Mouse (Mus musculus) kidney, adult 8-10 months (tissue): ENCODE results near the gene Specc1.

Source experiments
- DNase-seq, 2 experiments: peaks; one replicate each; pipeline ENCODE4 v3.0.0; 2022

The Specc1 gene

DNA sequence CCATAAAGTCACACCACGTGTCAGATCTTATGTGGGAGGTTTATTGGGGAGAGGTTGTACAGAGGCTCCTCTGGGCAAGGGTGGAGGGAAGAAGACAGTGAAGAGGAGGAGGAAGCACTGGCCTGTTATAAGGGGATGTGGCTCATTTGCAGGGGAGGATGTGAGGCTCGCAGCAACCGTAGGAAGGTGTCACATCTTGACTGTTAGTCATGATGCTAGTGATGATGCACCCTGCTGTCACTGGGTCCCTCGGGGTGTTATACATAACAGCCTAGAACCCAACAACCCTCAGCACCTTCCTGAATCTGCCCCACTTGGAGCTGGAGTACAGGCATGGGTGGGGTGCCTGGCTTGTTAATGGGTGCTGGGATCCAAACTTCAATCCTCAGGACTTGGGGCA, 94.9 kb downstream of the Specc1 start:
- no peak for DNase-seq

DNA sequence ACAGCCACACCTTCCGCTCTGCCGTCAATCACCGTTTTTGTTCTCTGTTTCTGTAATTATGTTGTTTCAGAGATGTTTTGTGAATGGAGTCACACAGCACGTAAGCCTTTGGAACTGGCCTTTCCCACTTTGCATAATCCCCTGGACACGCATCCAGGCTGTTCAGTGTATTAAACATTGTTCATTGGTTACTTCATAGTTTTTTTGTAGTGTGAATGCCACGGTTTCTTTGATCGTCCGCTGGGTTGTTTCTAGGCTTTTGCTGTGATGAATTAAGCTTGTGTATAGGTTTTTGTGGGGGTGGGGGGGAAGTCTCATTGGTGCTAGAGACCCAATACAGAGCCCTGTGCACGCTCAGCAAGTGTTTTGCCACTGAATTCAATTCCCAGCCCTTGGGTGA, 97.4 kb downstream of the Specc1 start:
- DNase-seq = no peak

DNA sequence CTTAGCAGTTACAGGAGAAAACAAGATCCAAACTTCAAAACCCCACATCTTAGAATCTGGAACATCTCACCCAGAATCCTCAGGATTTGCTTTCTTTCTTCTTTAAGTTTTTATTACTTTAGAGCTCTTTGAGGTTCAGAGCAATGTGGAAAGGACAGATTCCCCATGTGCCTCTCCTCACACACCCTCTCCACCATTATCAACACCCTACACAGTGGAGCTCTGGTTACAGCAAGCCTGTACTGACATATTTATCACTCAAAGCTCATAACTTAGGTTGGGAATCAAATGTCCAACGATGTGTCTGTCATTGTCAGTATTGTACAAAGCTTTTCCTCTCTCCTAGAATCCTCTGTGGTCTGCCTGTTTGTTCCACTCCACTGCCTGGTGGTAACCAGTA, 108.0 kb downstream of the Specc1 start:
- DNase-seq = no peak

DNA sequence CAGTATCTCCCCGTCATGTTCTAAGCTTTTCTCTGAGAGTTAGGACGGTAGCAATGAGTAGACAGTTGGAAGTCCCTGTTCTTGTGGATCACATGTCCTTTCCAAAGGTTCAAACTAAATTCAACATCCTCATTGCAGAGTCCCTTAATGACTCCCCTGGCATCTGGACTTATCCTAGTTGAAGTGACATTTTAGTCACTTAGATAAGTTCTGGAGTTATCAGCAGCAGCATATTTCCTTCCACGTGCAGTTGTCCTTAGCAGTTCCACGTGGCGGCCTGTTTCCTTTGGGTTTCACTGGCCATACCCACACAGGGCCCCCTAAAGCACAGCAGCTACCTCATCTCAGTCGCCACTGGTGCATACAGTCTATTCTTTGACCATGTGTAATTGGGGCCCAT, 109.1 kb downstream of the Specc1 start:
- DNase-seq = no peak

DNA sequence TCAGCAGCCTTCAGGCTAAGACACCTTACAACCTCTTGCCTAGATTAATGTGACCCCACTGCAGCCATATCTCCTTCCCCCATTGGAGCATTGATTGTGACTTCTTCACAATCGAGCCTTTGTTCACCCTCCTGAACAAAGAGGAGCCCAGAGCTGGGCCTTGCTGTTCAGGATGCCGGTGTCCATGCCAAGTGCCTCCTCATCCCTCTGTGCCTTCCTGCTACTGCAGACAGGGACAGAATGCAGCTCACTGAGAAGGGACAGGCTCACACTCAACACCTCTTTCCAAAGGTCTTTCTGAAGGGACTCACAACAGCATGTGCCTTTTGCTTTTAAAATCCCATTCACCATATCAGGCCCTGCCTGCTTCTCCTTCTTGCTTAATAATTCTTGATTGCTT, 113.0 kb downstream of the Specc1 start:
- no peak for DNase-seq

DNA sequence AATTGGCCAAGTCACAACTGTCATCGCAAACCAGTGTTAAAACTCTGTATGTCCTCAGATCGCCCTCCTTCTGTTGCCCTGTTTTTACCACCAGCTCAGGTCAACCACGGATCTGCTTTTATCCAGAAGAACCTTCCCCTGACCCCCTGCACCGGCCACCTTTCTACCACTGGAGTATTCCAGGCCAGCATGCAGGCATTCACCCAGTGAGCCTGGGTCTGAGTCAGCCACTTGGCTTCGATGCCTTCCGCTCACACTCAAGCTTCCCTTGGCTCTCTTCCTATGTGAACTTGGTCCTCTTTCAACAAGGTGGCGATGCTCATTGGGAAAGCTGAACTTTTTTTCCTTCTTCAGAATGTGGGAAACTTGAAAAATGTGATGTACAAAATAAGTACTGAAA, 113.6 kb downstream of the Specc1 start:
- no peak for DNase-seq

DNA sequence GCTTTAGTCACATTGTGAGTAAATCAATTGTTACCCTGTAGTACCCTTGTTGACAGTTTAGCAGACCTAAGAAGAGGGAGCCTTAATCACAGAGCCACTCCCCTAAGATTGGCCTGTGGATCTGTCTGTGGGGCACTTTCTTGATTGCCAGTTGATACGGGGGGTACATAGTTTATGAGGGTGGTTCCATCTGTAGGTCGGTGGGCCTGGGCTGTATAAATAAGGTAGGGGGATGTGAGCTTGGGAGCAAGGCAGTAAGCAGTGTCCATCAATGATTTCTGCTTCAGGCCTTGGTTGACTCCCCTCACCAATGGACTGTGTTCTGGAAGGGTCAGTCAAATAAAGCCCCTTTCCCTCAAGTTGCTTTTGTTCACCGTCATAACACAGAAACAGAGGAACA, 115.8 kb downstream of the Specc1 start:
- no peak for DNase-seq

DNA sequence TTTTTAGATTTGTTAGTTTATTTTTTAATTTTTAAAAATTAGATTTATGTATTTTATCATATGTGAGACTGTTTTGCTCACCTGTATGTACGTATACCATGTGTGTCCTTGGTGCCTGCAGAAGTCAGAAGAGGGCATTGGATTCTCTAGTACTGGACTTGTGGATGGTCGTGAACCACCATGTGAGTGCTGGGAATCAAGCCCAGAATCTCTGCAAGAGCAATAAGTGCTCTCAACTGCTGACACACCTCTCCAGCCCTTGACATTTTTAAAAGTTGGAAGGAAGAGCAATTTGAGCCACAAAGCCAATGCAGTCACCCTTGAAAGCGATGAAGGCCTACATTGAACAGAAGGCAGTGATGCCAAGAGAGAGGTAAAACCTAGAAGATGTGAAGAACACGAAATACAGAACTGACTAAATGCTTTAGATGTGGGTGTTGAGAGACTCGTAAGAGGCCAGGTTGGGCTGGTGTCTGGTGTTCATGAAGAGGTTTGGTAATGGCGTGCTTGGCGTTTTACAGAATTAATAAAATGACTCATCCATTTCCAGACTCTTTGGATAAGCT, 117.1 kb downstream of the Specc1 start:
- no peak for DNase-seq

DNA sequence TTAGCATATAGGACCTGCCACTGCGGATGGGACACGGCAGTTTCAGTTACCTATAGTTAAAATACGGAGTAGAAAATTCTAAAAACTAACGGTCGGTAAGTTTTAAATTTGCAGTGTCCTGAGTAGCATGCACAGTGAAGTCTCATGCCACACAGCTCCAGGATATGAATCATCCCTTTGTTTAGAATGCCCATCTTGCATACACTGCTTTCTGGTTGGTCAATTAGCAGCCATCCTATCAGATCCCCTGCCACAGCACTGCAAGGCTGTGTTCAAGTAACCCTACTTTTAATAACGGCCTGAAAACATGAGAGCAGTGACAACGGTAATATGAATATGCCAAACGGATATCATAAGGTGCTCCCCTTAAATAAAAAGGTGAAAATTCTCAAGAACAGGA, 118.0 kb downstream of the Specc1 start:
- DNase-seq = no peak

DNA sequence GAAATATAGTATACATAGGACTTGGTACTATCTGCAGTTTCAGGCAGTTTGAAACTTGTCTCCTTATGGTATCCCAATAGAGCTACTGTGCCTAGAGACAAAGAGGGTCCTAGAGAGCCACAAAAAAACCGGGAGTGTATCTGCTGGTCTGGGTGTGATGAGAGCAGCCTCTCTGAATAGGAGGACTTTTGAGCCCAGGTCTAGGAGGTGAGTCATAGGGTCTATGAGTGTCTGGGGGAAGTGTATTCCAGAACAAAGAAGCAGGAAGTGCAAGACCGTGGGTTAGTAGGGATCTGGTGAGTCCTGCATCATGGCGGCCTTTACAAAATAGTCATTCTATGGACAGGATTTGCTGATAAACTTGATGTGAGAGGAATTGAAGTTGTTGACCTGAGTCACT, 118.5 kb downstream of the Specc1 start:
- DNase-seq = no peak

DNA sequence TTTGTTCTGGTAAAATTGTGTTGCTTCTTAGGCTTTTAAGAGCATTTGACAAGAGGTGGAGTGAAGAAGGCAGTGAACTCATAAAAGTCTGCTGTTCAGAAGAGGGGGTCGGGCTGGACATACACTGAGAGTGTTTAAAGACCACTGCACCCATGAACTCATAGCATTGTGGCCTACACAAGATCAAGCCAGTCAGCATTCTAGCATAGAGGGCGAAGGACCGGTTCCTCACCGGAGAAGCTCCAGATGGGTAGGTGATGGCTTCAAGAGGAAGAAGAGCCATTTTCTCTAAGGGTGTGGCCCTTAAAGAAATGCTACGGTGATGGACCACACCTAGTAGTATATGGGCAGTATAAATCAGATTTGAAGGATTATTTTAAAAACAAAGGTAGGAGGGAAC, 119.0 kb downstream of the Specc1 start:
- DNase-seq = no peak

DNA sequence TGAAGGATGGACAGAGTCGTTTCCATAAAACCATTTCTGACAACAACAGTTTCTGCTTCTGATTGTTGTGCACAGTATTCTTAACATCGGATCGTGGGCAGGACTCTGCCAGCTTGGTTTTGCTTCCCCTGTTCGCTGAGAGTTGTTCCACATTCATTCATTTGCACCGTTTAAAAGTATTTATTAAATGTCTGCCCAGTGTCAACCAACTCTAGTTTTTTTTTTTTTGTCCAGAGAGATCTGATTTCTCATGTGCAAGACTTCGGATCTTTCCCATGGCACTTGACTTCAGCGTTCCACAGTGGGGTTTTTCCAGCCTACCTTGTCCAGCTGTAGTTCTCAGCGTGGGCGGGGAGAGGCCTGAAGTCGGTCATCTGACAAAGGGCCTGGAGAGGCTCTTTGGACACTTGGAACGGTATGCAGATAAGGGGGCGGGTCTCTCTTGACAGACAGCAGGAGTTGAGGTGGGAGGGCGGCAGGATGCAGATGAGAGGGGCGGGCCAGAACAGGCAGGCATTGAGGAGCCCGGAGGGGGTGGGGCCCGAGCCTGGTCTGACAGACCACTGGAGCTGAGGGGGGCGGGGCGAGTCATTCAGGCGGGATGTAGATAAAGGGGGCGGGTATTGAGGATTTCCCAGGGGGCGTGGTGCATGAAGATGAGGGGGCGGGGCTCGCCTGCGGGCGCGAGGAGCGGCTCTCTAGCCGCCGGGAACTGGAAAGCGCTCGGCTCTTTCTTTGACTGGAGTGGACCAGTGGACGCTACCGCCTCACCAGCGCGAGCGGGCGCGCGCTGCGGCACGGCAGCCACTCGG, 120.0 kb downstream of the Specc1 start:
- peak; percentile 99 to 100 for DNase-seq

DNA sequence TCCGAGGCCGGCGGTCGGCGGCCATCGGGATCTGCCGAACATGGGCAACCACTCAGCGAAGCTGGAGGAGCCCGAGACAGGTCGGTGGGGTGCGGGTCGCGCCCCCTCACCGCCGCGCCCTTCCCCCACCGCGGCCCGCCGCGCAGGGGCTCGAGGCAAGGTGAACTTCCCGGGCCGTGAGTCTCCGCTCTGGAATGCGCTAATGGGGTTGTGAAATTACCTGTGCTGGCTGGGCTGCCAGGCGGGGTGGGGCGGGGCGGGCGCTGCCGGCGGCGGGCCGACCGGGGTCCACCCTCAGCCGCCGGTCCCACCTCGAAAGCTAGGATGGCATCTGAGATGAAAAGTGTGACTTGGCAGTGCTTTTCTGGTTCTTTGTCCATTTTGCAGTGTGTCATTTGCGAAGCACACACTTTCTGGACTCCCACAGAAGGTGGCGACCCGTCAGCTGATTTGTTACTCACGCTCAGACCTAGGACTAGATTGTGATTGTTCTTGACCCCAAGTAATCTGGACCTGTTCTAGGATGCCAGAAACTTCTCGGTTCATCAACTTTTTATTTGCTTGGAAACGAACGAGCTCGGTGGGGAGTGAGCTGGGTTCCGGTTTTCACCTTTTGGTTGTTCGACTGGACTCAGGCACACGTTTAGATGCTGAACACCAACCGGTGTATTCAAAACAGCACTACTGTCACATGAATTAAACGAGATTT, 120.7 kb downstream of the Specc1 start:
- DNase-seq = peak; percentile 37 to 53

DNA sequence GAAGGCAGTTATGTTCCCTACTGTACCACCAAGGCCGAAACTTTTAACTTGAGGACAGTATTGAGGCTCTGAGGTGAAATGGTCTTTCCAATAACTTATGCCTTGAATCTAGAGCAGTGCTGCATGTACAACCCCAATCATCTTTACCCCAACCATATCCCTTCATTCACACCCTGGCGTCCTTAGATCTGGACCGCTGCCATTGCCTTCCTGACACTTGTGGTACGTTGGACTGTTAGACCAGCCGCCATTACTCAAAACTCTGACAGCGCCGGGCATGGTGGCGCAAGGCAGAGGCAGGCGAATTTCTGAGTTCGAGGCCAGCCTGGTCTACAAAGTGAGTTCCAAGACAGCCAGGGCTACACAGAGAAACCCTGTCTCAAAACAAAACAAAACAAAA, 121.8 kb downstream of the Specc1 start:
- DNase-seq = no peak

DNA sequence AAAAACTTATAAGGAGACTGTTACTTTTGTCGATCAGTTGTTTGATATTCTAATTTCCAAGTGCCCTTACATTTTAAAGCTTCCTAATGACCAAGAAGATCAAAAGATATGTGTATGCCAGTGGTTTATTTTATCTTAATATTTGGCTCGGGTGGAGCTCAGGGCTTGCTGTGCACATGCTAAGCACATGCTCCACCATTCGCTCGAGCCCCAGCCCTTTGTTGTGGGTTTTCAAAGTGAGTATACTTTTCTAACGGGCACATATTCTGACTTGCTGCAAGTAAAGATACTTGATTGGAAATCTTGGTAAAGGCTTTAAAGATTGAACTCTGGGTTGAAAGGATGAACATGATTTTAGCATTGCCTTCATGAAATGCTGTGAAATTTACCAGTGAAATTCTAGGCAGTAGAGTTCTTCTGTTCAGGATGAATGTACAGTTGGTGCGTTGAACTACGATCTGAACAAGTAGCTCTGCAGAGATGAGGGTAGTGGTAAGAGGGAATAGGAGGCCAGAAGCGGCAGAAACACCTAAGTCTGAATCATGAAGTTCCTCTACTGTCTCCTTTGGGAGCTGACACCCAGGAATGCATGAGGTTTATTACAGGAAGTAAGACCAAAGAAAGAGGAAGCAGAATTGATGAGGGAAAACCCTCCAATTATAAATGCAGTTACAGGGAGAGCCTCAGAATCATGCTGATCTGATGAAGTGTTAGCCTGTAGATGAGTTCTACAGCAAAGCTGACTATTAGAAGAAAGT, 122.7 kb downstream of the Specc1 start:
- no peak for DNase-seq

DNA sequence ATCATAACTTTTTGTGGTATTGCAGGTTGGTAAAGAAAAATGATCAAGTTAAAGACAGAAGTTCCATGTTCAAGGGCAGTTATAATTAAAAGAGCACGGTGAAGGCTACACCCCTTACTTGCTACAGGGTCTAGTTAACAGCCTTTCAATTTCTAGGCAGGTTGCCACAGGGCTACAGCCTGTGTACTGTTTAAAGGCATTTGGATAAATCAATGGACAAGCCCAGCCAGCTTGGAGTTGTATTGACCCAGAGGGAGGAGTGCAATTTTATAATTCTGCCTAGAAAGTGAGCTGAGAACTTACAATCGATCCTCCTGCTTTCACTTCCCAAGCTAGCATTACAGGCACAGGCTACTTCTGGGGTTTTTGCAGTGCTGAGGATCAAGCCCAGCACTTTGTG, 123.9 kb downstream of the Specc1 start:
- DNase-seq = no peak

DNA sequence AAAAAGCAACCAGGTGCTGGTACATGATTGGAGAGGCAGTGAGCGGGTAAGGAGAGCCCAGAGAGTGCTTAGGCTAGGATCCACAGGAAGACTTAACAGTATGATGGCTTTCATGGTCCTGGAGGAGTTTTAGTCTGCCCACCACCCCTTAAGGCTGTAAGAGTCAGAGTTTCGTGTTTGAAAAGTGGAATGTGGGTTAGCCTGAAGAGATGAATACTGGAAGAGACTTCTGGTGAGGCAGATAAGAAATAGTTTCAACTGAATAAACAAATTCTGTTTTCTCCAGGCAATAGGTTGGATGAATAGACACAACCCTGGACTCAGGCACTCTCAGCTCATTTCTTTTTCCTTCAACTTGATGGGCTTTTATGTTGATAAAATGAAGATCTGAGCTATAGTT, 130.1 kb downstream of the Specc1 start:
- no peak for DNase-seq

DNA sequence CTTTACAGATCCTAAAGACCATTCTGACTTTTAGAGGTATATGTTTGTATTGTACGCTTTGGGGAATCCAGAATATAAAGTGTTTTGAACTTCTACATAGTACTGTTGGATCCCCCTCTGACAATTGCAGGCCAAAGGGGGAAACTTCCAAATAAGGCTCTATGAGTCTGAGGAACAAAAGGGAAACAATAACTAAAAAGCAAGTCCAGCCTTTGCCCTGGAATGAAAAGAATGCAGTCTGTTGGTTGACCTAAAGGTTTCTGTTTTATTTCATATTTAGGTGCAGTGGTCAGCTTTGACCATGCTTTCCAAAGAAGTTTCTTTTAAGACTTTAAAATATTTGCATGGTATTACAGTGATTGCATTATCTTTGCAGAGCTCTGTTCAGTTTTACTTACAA, 130.5 kb downstream of the Specc1 start:
- no peak for DNase-seq

DNA sequence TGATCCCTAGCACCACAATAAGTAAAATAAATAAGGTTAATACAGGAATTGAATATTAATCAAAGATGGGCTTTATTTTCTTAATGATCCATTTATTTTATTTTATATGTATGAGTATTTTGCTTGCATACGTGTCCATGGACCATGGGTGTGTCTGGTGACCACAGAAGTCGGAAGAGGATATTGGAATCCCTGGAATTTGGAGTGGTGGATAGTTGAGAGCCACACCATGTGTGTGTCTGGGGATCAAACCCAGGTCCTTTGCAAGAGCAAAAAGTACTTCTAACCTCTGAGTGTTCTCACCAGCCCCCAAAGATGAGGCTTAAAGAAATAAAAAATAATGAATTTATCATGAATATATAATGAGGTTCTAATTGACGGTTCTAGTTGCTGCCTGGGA, 132.1 kb downstream of the Specc1 start:
- DNase-seq = no peak

DNA sequence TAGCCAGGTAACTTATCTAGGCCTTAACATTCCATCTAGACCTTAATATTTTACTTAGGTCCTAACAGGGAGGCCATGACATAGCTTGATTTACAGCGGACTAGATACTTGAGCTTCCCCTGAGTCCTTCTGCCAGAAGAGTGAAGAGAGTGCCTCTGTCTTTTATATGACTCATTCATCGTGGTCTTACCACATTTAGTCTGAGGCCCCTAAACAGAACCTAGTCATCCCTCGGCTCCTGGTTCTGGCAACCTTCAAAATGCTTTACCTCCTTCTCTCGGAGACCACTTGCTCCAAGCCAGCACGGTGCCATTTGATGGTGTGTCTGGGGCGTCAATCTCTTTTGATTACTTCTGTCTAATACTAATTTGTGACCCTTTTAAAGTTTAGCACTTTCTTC, 133.8 kb downstream of the Specc1 start:
- no peak for DNase-seq

DNA sequence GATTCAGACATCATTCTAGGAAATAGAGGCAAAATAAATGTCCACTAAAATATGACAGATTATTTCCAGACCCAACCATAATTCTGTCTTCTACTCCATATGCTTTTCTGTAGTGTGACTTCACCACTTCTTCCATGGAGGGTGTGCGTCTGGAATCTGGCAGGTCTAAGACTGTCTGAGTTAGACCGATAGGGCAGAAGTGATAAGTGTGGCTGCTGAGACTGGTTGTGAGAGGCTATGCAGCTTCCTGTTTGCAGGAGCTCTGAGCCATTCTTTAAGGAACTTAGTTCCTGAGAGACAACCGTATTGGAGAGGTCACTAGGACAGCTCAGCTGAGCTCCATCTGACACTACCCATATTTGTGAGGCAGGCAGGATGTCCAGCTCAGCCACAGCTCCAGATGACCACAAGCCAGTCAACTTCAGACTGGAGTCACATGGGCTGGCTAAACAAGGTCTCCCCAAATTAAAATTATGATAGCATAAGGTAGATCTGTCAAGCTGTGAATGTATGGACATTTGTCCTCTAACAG, 146.9 kb downstream of the Specc1 start:
- DNase-seq = no peak

DNA sequence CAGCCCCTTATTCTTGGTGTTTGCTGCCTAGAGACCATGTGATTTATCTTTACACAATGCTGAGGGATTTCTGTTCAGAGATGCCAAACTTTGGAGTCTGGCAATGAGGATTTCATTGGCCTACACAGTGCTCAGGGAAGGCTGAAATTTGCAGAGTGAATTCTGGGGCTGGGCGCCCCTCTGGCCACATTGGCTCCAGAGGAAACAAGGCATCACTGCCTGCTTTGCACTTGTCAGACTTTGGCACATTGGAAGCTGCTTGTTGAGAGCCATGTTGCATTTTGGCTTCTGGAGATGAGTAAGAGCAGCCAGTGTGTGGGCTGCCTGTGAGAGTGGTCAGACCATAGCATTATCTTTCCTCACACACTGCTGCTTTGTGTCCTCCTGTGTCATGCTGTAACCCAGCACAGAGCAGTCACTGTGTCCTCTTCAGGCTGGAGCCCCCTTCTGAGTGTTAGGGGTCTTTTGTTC, 149.9 kb downstream of the Specc1 start:
- DNase-seq = no peak

DNA sequence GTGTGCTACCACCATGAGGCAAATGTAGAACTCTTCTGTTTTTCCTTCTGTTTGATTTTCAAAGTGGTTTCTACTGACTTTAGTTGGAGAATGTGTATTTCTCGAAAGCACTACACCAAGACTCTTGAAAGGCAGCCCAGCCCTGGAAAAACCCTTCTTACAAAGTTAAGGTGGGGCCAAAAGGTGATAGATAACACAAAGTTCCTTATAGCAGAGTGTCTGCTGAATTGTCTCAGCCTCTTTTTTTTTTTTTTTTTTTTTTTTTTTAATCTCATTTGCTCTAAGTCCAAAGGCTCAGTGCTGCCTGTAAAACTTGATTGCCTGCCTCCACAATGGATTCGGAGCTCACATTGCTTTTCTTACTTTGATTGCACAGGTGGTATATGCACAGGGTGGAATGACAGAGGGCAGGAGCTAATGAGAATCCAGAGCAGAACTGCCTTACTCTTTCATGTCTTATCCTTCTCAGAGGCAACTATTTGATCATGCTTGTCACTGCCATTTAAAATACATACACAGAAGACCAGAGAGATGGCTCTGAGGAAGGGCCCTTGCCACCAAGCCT, 150.8 kb downstream of the Specc1 start:
- no peak for DNase-seq
